Mouse (Mus musculus) bone marrow, adult 2 months (tissue): ENCODE data around the gene Adamts14. TPM values are rescaled to one million over a fixed set of nuclear protein-coding genes. Genes with fewer than 3 reads are reported as not detected.

Experiments used
- H3K27ac ChIP-seq: fragments of 200-500 bp; 2 replicates; pipeline ENCODE4 v1.5.1; 2012; ENCODE audit warnings: low read depth, mild to moderate bottlenecking, control low read depth, inconsistent platforms, low read length; ENCODE audit not compliant: control insufficient read depth, poor library complexity, insufficient read depth
- H3K4me1 ChIP-seq: fragments of 200-500 bp; 2 replicates; pipeline ENCODE4 v1.6.1; 2011; ENCODE audit warnings: low read length; ENCODE audit not compliant: control insufficient read depth, insufficient read depth
- H3K4me3 ChIP-seq: fragments of 200-500 bp; replicated peaks from 2 replicates; pipeline ENCODE3; 2011; ENCODE audit warnings: mild to moderate bottlenecking, low read depth, low read length, control low read depth; ENCODE audit not compliant: control insufficient read depth
- CTCF ChIP-seq: fragments of 200-500 bp; IDR thresholded peaks from 2 replicates; pipeline ENCODE4 v1.5.1; 2011; ENCODE audit warnings: low read length, control low read depth; ENCODE audit not compliant: control insufficient read depth, insufficient read depth
- POLR2A ChIP-seq: fragments of 200-500 bp; IDR thresholded peaks from 2 replicates; pipeline ENCODE4 v1.6.1; 2011; ENCODE audit warnings: low read depth, mild to moderate bottlenecking, control low read depth, low read length, borderline replicate concordance; ENCODE audit not compliant: control insufficient read depth
- WGBS: fragments of 180-500 bp; shearing (Covaris S2); methylation state at CpG from one replicate; pipeline ENCODE4 v1.1.7; 2018; 5-methylcytosine and 5-hydroxymethylcytosine counted together
- polyA plus RNA-seq: library from polyadenylated mRNA; stranded (reverse); fragments of >200 nt; gene quantifications from 2 replicates; pipeline ENCODE4 v1.2.4, GENCODE M21; 2011; ENCODE audit warnings: low replicate concordance; ENCODE audit not compliant: missing spikeins, insufficient read depth, insufficient read length

Adamts14 gene
- polyA plus RNA-seq, 1 experiment = 3.6 TPM

DNA sequence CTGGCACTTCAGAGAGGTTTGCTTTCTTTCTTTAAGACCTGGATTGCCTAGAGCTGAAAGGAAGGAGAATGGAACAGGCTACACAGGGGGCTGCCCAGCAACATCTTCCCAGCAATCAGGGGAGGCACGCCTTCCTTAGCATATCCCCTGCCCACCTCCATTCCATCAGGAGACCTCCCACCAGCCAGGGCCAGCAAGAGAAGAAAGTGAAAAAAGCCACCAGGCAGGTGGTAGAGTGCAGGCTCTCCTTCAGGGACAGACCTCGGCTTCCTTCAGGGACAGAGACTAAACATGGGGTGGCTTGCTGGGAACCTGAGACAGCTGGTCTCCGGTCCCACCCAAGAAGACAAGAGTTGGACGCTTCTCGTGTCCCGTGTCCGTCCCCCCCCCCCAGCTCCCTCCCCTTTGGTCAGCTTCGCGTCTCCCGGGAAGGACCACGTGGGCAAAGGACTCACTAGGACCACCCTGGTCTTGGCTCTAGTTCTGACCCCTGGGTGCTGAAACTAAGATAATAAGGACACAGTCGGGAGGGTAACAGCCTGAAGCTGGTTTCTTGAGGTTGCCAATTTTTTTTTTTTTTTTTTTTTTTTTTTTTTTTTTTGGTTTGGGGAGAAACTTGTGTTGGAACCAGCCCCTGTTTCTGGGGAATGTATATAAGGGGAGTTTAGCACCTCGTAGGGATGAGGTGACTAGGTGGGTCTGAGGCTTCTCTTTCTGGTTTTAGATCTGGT lies 98.4 kb downstream of the Adamts14 start:
- Histone ChIP-seq H3K4me3 (no peak overlapping the region), H3K27ac (no peak overlapping the region), H3K4me1 (peaks cover 1% of the 10 kb centered on the region; the same call in 1 of the 2 replicates)
- no peak for TF ChIP-seq CTCF
- TF ChIP-seq POLR2A = no peak
- WGBS = 51% methylated on average over 13 of the region's 13 CpGs

DNA sequence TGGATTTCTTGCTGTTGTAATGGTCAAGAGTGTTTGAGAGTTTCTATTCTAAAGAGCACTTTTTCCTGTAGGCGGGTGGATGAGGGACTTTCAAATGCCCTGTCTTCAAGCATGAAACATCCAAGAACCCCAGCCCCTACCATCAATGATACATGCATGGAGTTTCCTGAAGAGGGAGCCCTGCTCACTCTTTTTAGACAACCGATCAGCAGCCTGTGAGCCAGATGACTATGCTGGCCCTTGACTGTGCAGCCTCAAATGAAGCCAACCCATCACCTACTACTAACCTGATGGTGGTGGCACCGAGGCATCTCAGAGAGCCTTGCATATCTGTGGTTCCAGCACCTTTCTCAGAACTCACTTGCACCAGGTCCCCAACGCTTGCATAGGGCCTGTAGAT lies 100.7 kb downstream of the Adamts14 start:
- WGBS = 62% methylated on average over 4 of the region's 4 CpGs
- TF ChIP-seq CTCF (no peak), POLR2A (no peak)
- Histone ChIP-seq H3K4me3 (no peak overlapping the region), H3K27ac (no peak overlapping the region), H3K4me1 (peaks cover 4% of the 10 kb centered on the region; the same call in 1 of the 2 replicates)

DNA sequence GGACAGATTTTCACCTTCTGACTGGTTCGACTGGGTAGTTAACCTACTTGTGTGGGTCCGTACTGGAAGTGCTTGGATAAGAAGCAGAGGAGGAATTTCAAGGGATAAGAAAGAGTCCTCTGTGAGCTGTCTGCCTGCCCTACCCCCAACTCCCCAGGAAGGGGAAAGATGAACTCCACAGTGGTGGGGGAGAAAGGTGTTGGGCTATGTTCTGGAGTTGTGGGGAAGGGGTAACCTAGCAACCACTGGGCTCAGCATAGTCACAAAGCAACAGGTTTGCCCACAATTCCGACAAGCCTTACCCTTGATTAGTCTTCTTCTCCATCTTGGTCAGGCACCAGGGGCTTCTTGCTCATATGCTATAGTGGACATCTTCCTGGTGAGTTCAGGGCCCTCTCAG lies 101.6 kb downstream of the Adamts14 start, which contains the start of gene Tbata:
TSS of gene Tbata (plus strand) at position 301 of the 400 bp plus-strand sequence.
- TF ChIP-seq CTCF = no peak
- TF ChIP-seq POLR2A = no peak
- WGBS = 66% methylated on average over 3 of the region's 3 CpGs
- H3K27ac ChIP-seq = no peak within 1 kb of the TSS
- peaks cover 4% of the 10 kb centered on the region; the same call in 1 of the 2 replicates for H3K4me1 ChIP-seq
- no peak within 1 kb of the TSS for H3K4me3 ChIP-seq

GRCm38 (mm10) chr10:61168393-61168792 lies 104.8 kb downstream of the Adamts14 start:
- 70% methylated on average over 2 of the region's 2 CpGs for WGBS
- no peak for TF ChIP-seq CTCF
- TF ChIP-seq POLR2A = no peak
- peaks cover 3% of the 10 kb centered on the region; the same call in 1 of the 2 replicates for H3K4me1 ChIP-seq
- no peak overlapping the region for H3K27ac ChIP-seq
- no peak overlapping the region for H3K4me3 ChIP-seq

DNA sequence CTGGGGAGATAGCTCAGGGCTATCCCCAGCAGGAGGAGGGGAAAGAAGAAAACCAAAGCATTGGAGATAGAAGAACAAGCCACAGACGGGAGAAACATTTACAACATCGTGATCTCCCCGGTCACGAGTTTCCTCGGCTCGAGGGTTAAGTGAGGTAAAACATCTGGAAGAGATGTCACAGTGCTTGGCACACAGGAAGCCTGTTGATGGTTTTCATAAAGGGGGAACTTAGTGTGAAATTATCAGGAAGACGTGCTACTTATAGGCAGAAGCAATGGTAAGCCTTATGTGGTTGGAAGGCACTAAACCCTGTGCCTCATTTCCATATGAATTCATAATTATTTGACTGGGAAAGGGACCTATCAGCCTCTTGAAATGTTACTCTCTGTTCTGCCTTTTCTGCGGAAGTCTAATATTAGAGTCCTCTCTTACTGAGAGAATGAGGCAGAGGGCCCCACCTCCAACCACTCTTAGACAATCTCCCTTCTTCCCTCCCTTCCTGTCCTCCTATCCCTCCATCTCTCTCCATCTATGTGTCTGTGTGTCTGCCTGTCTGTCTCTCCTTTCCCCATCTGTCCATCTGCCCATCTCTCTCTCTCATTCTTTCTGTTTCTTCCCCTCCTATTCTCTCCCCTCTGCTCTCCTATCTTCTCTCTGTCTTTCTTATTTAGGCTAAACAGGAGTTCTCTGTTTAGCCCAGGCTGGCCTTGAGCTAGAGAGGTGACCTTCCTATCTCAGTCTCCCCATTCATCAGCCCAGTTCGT lies 105.7 kb downstream of the Adamts14 start:
- peaks cover 3% of the 10 kb centered on the region; the same call in 1 of the 2 replicates for H3K4me1 ChIP-seq
- TF ChIP-seq POLR2A (no peak), CTCF (no peak)
- 8% methylated on average over 9 of the region's 9 CpGs for WGBS
- no peak overlapping the region for H3K27ac ChIP-seq
- H3K4me3 ChIP-seq = no peak overlapping the region

DNA sequence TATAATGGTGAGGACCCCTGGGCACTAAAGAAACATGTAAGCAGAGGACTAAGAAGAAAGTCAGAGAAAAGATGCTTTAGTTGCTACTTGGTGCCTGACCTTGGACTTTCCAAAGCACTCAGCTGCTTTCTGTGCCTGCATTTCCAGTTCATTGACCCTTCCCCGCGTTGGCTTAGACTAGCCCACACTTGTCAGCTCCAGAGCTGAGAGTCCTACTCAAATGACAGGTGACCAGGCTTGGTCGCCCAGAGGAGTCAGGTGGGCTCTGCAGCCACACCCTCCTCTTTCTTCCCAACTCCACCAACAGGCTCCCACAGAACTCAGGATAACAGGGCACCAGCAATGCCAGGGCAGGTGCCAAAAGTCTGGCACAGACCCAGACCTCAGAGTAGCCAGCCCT lies 110.9 kb downstream of the Adamts14 start:
- peaks cover 2% of the 10 kb centered on the region for H3K4me1 ChIP-seq
- no peak for TF ChIP-seq CTCF
- TF ChIP-seq POLR2A = no peak
- H3K4me3 ChIP-seq = no peak overlapping the region
- H3K27ac ChIP-seq = no peak overlapping the region
- WGBS = 78% methylated on average over 3 of the region's 3 CpGs

DNA sequence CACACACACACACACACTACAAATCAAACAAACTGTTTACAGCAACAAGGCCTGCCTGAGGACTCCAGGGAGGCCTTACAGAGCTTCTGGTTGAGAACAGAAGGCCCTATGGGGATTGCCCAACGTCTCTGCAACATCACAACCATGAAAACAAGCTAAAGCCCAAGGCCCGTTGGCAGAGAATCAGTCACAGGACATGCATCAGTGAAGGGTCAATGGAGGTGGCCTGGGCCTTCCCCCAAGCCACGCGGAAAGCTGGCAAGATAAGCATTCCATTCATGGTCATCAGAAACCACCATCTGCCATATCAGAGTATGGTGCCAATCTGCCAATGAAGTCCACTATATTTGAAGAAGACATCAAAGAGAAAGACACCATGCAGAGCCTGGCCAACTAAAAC lies 112.6 kb downstream of the Adamts14 start:
- 67% methylated on average over 4 of the region's 4 CpGs for WGBS
- no peak for TF ChIP-seq CTCF
- TF ChIP-seq POLR2A = no peak
- Histone ChIP-seq H3K27ac (no peak overlapping the region), H3K4me3 (no peak overlapping the region), H3K4me1 (peaks cover 2% of the 10 kb centered on the region)

GRCm38 (mm10) chr10:61160089-61160488 lies 113.1 kb downstream of the Adamts14 start:
- H3K4me1 ChIP-seq = peaks cover 2% of the 10 kb centered on the region
- no peak overlapping the region for H3K4me3 ChIP-seq
- 83% methylated on average over 7 of the region's 7 CpGs for WGBS
- H3K27ac ChIP-seq = no peak overlapping the region
- TF ChIP-seq CTCF (no peak), POLR2A (no peak)

- no peak overlapping the region for H3K27ac ChIP-seq
- TF ChIP-seq CTCF (no peak), POLR2A (no peak)
- H3K4me1 ChIP-seq = peaks cover 2% of the 10 kb centered on the region
- 70% methylated on average over 3 of the region's 3 CpGs for WGBS
- no peak overlapping the region for H3K4me3 ChIP-seq
Observed at GRCm38 (mm10) chr10:61158594-61158993, 114.6 kb downstream of the Adamts14 start.
